Mouse (Mus musculus): ENCODE data around the gene Med16. TPM values are rescaled to one million over a fixed set of nuclear protein-coding genes. Genes with fewer than 3 reads are reported as not detected.

Med16 gene
- polyA plus RNA-seq, 1 experiment from 2014 or later: 56.6 TPM

- WGBS: 72% methylated on average over 4 of the region's 4 CpGs
- no peak for ATAC-seq
These were observed 24.3 kb downstream of the Med16 start for GRCm38 (mm10) chr10:79884446-79884845.

DNA sequence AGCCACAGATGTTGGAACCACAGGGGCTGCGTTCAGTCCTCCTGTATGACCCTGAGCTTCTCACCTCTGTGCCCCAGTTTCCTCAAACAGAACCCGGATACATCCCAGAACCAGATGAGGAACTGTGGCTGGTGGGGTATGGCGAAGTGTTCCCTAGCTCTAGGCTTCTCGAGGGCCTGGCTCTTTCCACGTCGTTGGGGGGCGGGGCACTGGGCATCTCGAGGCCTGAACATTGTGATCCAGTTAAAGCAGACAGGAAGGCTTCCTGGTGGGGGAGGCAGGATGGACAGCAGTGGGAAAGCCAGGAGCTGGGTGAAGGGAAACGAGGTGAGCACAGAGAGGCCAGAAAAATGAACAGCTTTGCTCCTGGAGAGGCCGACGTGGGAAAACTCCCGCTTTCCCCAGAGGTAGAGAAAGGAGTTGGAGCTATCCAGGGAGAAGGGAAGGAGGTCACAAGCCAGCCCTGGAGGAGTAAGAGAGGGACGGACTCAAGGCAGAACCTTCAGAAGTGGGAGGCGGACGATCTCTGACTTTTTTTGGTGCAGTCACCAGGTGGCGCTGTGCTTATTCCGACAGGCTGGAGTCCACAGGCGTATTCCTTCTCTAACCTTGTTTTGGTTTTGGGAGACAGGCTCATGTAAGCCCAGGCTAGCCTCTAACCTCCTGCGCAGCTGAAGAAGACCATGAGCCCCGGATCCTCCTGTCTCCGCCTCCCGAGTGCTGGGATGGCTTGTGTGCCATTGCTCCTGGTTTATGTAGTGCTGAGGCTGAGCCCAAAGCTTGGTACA is 25.2 kb downstream of the Med16 start:
- Histone ChIP-seq H3K4me2 (ENCODE audit: low read length) (no peak overlapping the region), H3K27ac (ENCODE audit: low read length) (no peak overlapping the region), H3K9me3 (replicated peaks; ENCODE audit: control insufficient read depth, low read length, poor library complexity, severe bottlenecking) (no peaks in the 10 kb centered on the region), H3K27me3 (ENCODE audit: control insufficient read depth, insufficient read depth, low read depth, low read length) (peaks cover 6% of the 10 kb centered on the region; the same call in 1 of the 2 replicates), H3K36me3 (ENCODE audit: control insufficient read depth, insufficient read depth, low read length) (no peaks in the 10 kb centered on the region), H3K9ac (ENCODE audit: low read depth, low read length) (no peak overlapping the region), H3K4me3 (ENCODE audit: low read depth, low read length) (no peak overlapping the region), H3K4me1 (ENCODE audit: control insufficient read depth, insufficient read depth, low read length) (no peaks in the 10 kb centered on the region)
- WGBS: 14% methylated on average over 22 of the region's 22 CpGs
- ATAC-seq: peak; percentile 18; the same call in 1 of the 2 replicates

More at GRCm38 (mm10) chr10:79884446-79884845, 24.3 kb downstream of the Med16 start:
- no peaks in the 10 kb centered on the region for H3K9me3 ChIP-seq (replicated peaks; ENCODE audit: control insufficient read depth, low read length, poor library complexity, severe bottlenecking)
- H3K36me3 ChIP-seq (ENCODE audit: control insufficient read depth, insufficient read depth, low read length): no peaks in the 10 kb centered on the region
- H3K4me1 ChIP-seq (ENCODE audit: control insufficient read depth, insufficient read depth, low read length): no peaks in the 10 kb centered on the region
- H3K4me2 ChIP-seq (ENCODE audit: low read length): no peak overlapping the region
- peaks cover 6% of the 10 kb centered on the region; the same call in 1 of the 2 replicates for H3K27me3 ChIP-seq (ENCODE audit: control insufficient read depth, insufficient read depth, low read depth, low read length)
- H3K9ac ChIP-seq (ENCODE audit: low read depth, low read length): no peak overlapping the region
- no peak overlapping the region for H3K27ac ChIP-seq (ENCODE audit: low read length)
- H3K4me3 ChIP-seq (ENCODE audit: low read depth, low read length): no peak overlapping the region

GRCm38 (mm10) chr10:79881981-79882380 is 26.7 kb downstream of the Med16 start:
- 7% methylated on average over 22 of the region's 22 CpGs for WGBS
- Histone ChIP-seq H3K4me1 (ENCODE audit: control insufficient read depth, insufficient read depth, low read length) (no peaks in the 10 kb centered on the region), H3K4me2 (ENCODE audit: low read length) (peak overlapping the region; percentile 2; the same call in 1 of the 2 replicates), H3K4me3 (ENCODE audit: low read depth, low read length) (no peak overlapping the region), H3K27me3 (ENCODE audit: control insufficient read depth, insufficient read depth, low read depth, low read length) (peaks cover 6% of the 10 kb centered on the region; the same call in 1 of the 2 replicates), H3K36me3 (ENCODE audit: control insufficient read depth, insufficient read depth, low read length) (no peaks in the 10 kb centered on the region), H3K27ac (ENCODE audit: low read length) (no peak overlapping the region), H3K9me3 (replicated peaks; ENCODE audit: control insufficient read depth, low read length, poor library complexity, severe bottlenecking) (no peaks in the 10 kb centered on the region), H3K9ac (ENCODE audit: low read depth, low read length) (no peak overlapping the region)
- peak; percentile 34; the same call in 1 of the 2 replicates for ATAC-seq

GRCm38 (mm10) chr10:79880721-79881120 is 28.0 kb downstream of the Med16 start:
- Histone ChIP-seq H3K27me3 (ENCODE audit: control insufficient read depth, insufficient read depth, low read depth, low read length) (peaks cover 6% of the 10 kb centered on the region; the same call in 1 of the 2 replicates), H3K9me3 (replicated peaks; ENCODE audit: control insufficient read depth, low read length, poor library complexity, severe bottlenecking) (no peaks in the 10 kb centered on the region), H3K4me3 (ENCODE audit: low read depth, low read length) (no peak overlapping the region), H3K36me3 (ENCODE audit: control insufficient read depth, insufficient read depth, low read length) (no peaks in the 10 kb centered on the region), H3K4me1 (ENCODE audit: control insufficient read depth, insufficient read depth, low read length) (peaks cover under 1% of the 10 kb centered on the region; the same call in 1 of the 2 replicates), H3K27ac (ENCODE audit: low read length) (no peak overlapping the region), H3K4me2 (ENCODE audit: low read length) (no peak overlapping the region), H3K9ac (ENCODE audit: low read depth, low read length) (no peak overlapping the region)
- ATAC-seq: no peak
- WGBS: 20% methylated on average over 9 of the region's 9 CpGs

DNA sequence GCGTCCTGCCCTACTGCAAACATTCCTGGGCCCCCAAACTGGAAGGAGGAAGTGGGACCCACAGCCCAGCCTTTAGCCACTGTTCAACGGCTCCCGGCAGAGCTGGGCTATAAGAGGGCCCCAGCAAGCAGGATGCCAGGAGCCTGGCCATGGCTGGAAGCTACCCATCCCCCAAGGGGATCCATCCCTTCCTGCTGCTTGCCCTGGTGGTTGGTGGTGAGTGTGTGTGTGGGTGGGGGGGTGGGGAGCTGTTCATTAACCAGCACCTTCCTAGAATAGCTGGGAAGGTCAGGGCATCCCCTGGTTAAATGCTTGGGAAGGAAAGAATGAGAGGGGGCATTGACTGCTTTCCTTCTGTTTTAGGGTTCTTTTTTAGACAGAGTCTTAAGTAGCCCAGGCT is 29.2 kb downstream of the Med16 start:
- Histone ChIP-seq H3K4me2 (ENCODE audit: low read length) (no peak overlapping the region), H3K9me3 (replicated peaks; ENCODE audit: control insufficient read depth, low read length, poor library complexity, severe bottlenecking) (no peaks in the 10 kb centered on the region), H3K9ac (ENCODE audit: low read depth, low read length) (no peak overlapping the region), H3K36me3 (ENCODE audit: control insufficient read depth, insufficient read depth, low read length) (no peaks in the 10 kb centered on the region), H3K27ac (ENCODE audit: low read length) (no peak overlapping the region), H3K4me3 (ENCODE audit: low read depth, low read length) (no peak overlapping the region), H3K27me3 (ENCODE audit: control insufficient read depth, insufficient read depth, low read depth, low read length) (peaks cover 6% of the 10 kb centered on the region; the same call in 1 of the 2 replicates), H3K4me1 (ENCODE audit: control insufficient read depth, insufficient read depth, low read length) (peaks cover 11% of the 10 kb centered on the region)
- 39% methylated on average over 3 of the region's 3 CpGs for WGBS
- no peak for ATAC-seq

GRCm38 (mm10) chr10:79877757-79878156 is 31.0 kb downstream of the Med16 start:
- WGBS: 37% methylated on average over 12 of the region's 12 CpGs

DNA sequence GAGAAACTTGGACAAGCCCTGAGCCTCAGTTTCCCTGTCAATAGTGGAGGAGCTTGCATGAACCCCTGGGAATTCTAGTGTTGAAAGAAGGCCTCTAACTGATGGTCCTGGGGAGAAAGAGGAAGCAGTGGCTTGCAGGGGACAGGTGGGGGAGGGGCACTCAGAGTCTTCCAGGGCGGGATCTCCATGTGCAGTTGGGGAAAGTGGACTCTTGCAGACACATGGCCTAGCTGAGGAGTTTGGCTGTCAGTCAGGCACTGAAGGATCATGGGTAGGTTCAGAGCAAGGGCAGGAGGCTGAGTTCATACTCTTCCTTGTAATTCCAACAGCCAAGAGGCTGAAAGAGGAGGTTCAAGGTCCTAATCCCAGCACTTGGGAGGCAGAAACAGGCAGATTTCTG is 31.5 kb downstream of the Med16 start:
- no peaks in the 10 kb centered on the region for H3K9me3 ChIP-seq (replicated peaks; ENCODE audit: control insufficient read depth, low read length, poor library complexity, severe bottlenecking)
- no peak overlapping the region for H3K4me2 ChIP-seq (ENCODE audit: low read length)
- H3K36me3 ChIP-seq (ENCODE audit: control insufficient read depth, insufficient read depth, low read length): no peaks in the 10 kb centered on the region
- WGBS: 60% methylated on average over 1 of the region's 1 CpGs
- H3K27ac ChIP-seq (ENCODE audit: low read length): no peak overlapping the region
- peaks cover 2% of the 10 kb centered on the region; the same call in 1 of the 2 replicates for H3K27me3 ChIP-seq (ENCODE audit: control insufficient read depth, insufficient read depth, low read depth, low read length)
- ATAC-seq: no peak
- H3K9ac ChIP-seq (ENCODE audit: low read depth, low read length): no peak overlapping the region
- H3K4me1 ChIP-seq (ENCODE audit: control insufficient read depth, insufficient read depth, low read length): peaks cover 17% of the 10 kb centered on the region
- H3K4me3 ChIP-seq (ENCODE audit: low read depth, low read length): no peak overlapping the region

More at GRCm38 (mm10) chr10:79877757-79878156, 31.0 kb downstream of the Med16 start:
- Histone ChIP-seq H3K9ac (ENCODE audit: low read depth, low read length) (no peak overlapping the region), H3K4me2 (ENCODE audit: low read length) (no peak overlapping the region), H3K9me3 (replicated peaks; ENCODE audit: control insufficient read depth, low read length, poor library complexity, severe bottlenecking) (no peaks in the 10 kb centered on the region), H3K27ac (ENCODE audit: low read length) (no peak overlapping the region), H3K36me3 (ENCODE audit: control insufficient read depth, insufficient read depth, low read length) (no peaks in the 10 kb centered on the region), H3K27me3 (ENCODE audit: control insufficient read depth, insufficient read depth, low read depth, low read length) (peaks cover 2% of the 10 kb centered on the region; the same call in 1 of the 2 replicates), H3K4me3 (ENCODE audit: low read depth, low read length) (no peak overlapping the region), H3K4me1 (ENCODE audit: control insufficient read depth, insufficient read depth, low read length) (peaks cover 11% of the 10 kb centered on the region)
- ATAC-seq: no peak

GRCm38 (mm10) chr10:79874290-79874862 is 34.3 kb downstream of the Med16 start, which contains the start of the genes Prtn3 and Plppr3:
Prtn3 (plus strand) TSS chr10:79874476.
Plppr3 (minus strand) TSS chr10:79874634.
- under 1% methylated on average over 45 of the region's 57 CpGs for WGBS
- H3K4me1 ChIP-seq (ENCODE audit: control insufficient read depth, insufficient read depth, low read length): peaks cover 30% of the 10 kb centered on the region
- H3K36me3 ChIP-seq (ENCODE audit: control insufficient read depth, insufficient read depth, low read length): peaks cover 6% of the 10 kb centered on the region; the same call in 1 of the 2 replicates
- peak within 1 kb of the TSS; percentile 97 for H3K4me2 ChIP-seq (ENCODE audit: low read length)
- no peaks in the 10 kb centered on the region for H3K9me3 ChIP-seq (replicated peaks; ENCODE audit: control insufficient read depth, low read length, poor library complexity, severe bottlenecking)
- H3K4me3 ChIP-seq (ENCODE audit: low read depth, low read length): peak within 1 kb of the TSS; percentile 50
- H3K9ac ChIP-seq (ENCODE audit: low read depth, low read length): peak within 1 kb of the TSS; percentile 75
- H3K27me3 ChIP-seq (ENCODE audit: control insufficient read depth, insufficient read depth, low read depth, low read length): no peaks in the 10 kb centered on the region
- H3K27ac ChIP-seq (ENCODE audit: low read length): peak within 1 kb of the TSS; percentile 90
- peak; percentile 93 for ATAC-seq
